Mouse (Mus musculus): ENCODE measurements around the gene Kcnk3.

DNA sequence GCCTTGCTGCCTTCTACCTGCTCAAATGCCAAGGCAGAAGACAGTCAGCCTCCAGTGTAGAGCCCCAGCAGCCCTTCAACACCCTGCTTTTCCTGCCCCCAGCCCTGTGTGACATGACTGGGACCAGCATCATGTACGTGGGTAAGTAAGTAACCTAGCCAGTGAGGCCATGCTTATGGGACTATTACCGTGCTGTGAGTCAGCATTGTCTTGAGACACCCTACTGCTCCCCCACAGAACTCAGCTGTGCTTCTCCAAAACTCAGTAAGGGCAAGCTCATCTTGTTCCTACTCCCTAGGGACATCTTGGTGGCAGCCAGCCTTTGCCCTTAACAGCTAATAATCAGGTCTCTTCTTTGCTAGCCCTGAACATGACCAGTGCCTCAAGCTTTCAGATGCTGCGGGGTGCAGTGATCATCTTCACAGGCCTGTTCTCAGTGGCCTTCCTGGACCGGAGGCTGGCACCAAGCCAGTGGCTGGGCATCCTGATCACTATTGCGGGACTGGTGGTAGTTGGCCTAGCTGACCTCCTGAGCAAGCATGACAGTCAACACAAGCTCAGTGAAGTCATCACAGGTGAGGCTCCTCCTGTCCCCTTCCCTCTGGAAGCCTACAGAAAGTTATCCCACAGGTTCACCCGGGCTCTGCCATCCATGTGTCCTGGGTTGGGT, 67.7 kb downstream of the Kcnk3 start:
- TF ChIP-seq CTCF (conservative IDR thresholded peaks at IDR 0.05; ENCODE audit: insufficient read depth, insufficient read length, low read depth, low read length) (no peak), POLR2A (IDR thresholded peaks at IDR 0.05; ENCODE audit: low read depth, low read length) (no peak)
